Mouse (Mus musculus) liver, embryonic 14.5 days (tissue): ENCODE results near the gene Pbxip1. TPM values are rescaled to one million over a fixed set of nuclear protein-coding genes. Genes with fewer than 3 reads are reported as not detected.
A peak's percentile ranks its signal among the peaks of the same experiment; 100 is the strongest.

Experiments
- ATAC-seq: fragments of 200-750 bp; cut with Nextera tagmentation; 2 replicates; pipeline ENCODE4 v1.8.0; 2017; ENCODE audit warnings: moderate number of reproducible peaks, mild to moderate bottlenecking, moderate library complexity; ENCODE audit not compliant: insufficient read depth
- DNase-seq, 3 experiments: peaks; one replicate each; pipeline ENCODE4 v3.0.0-alpha.2; 2012 to 2013; ENCODE audit warnings: low read depth in 3 of 3, low spot score in 3 of 3
- H3K27ac ChIP-seq: fragments of 300-500 bp; sonication (generic); 2 replicates; pipeline ENCODE4 v1.5.1; 2014; ENCODE audit warnings: moderate library complexity, mild to moderate bottlenecking, control low read depth, inconsistent platforms
- H3K27me3 ChIP-seq: fragments of 300-500 bp; sonication (generic); 2 replicates; pipeline ENCODE4 v1.6.1; 2014; ENCODE audit warnings: mild to moderate bottlenecking, low read length, moderate library complexity; ENCODE audit not compliant: control insufficient read depth, insufficient read depth
- H3K36me3 ChIP-seq: fragments of 300-500 bp; sonication (generic); replicated peaks from 2 replicates; pipeline ENCODE4 v1.6.1; 2014; ENCODE audit warnings: low read depth; ENCODE audit not compliant: control insufficient read depth, insufficient read depth
- H3K4me1 ChIP-seq, 2 experiments: fragments of 200-500 bp in 1 of 2; fragments of 300-500 bp in 1 of 2; sonication (generic) in 1 of 2; replicated peaks; 2 replicates each; pipeline ENCODE4 v1.6.1; 2012 to 2014; ENCODE audit warnings: antibody characterized with exemption in 1 of 2, inconsistent platforms in 1 of 2, low read length in 1 of 2; ENCODE audit not compliant: control insufficient read depth in 2 of 2, insufficient read depth in 2 of 2
- H3K4me2 ChIP-seq: fragments of 300-500 bp; sonication (generic); 2 replicates; pipeline ENCODE4 v1.6.1; 2014; ENCODE audit warnings: low read depth, mild to moderate bottlenecking, control low read depth, moderate library complexity
- H3K4me3 ChIP-seq, 2 experiments: fragments of 200-500 bp in 1 of 2; fragments of 300-500 bp in 1 of 2; sonication (generic) in 1 of 2; 2 replicates each; pipeline ENCODE4 v1.5.1; 2012 to 2014; ENCODE audit warnings: low read depth in 2 of 2, low read length in 2 of 2, mild to moderate bottlenecking in 2 of 2, control low read depth in 1 of 2, inconsistent platforms in 1 of 2, moderate library complexity in 1 of 2; ENCODE audit not compliant: insufficient read depth in 1 of 2
- H3K9ac ChIP-seq: fragments of 300-500 bp; sonication (generic); replicated peaks from 2 replicates; pipeline ENCODE4 v1.6.1; 2014; ENCODE audit warnings: mild to moderate bottlenecking, control low read depth, moderate library complexity
- H3K9me3 ChIP-seq: fragments of 300-500 bp; sonication (generic); 2 replicates; pipeline ENCODE4 v1.6.1; 2016; ENCODE audit warnings: low read length, mixed read lengths; ENCODE audit not compliant: control insufficient read depth
- CTCF ChIP-seq: IDR thresholded peaks from 2 replicates; pipeline ENCODE4 v1.5.1; 2016; ENCODE audit warnings: antibody characterized with exemption, low read depth, control low read depth
- EP300 ChIP-seq: IDR thresholded peaks from 2 replicates; pipeline ENCODE4 v1.6.1; 2016; ENCODE audit warnings: antibody characterized with exemption, low read depth
- WGBS: fragments of 180-500 bp; shearing (Covaris S2); extraction: QIAGEN DNeasy Blood & Tissue Kit; methylation state at CpG from one replicate; pipeline ENCODE4 v1.1.7; 2014; ENCODE audit not compliant: insufficient replicate concordance; 5-methylcytosine and 5-hydroxymethylcytosine counted together
- polyA plus RNA-seq, 2 experiments: library from polyadenylated mRNA; depleted of rRNA in 1 of 2; stranded (reverse) in 1 of 2; unstranded in 1 of 2; fragments of >200 nt; fragmentation: Nextera tagmentation in 1 of 2; extraction: Ambion mirVana in 1 of 2; gene quantifications; 2 replicates each; pipeline versions ENCODE4 v1.2.1 to v1.2.3; 2012 to 2014

Gene Pbxip1
- polyA plus RNA-seq, 2 experiments = 2.8 to 3.1 TPM

GRCm38 (mm10) chr3:89420421-89420820 lies 16.1 kb upstream of the Pbxip1 start:
- Histone ChIP-seq H3K4me2 (peak overlapping the region; percentile 71), H3K9me3 (no peaks in the 10 kb centered on the region), H3K36me3 (peaks cover 28% of the 10 kb centered on the region), H3K9ac (no peak overlapping the region; the same call in 1 of the 2 replicates), H3K27ac (peak overlapping the region; percentile 87), H3K4me3 (peak overlapping the region; percentile 68 to 84), H3K27me3 (no peaks in the 10 kb centered on the region), H3K4me1 (peaks cover 49 to 64% of the 10 kb centered on the region in 2 experiments)
- 44% methylated on average over 2 of the region's 2 CpGs for WGBS
- ATAC-seq (no peak), DNase-seq (no peak)
- TF ChIP-seq EP300 (no peak), CTCF (no peak)

GRCm38 (mm10) chr3:89421002-89421774 lies 15.3 kb upstream of the Pbxip1 start:
- Histone ChIP-seq H3K27me3 (no peaks in the 10 kb centered on the region), H3K4me1 (peaks cover 56 to 69% of the 10 kb centered on the region in 2 experiments), H3K9ac (peak overlapping the region; percentile 75), H3K4me3 (peak overlapping the region; percentile 62 to 68), H3K4me2 (peak overlapping the region; percentile 71), H3K36me3 (peaks cover 21% of the 10 kb centered on the region), H3K9me3 (no peaks in the 10 kb centered on the region), H3K27ac (peak overlapping the region; percentile 87)
- DNase-seq (peak; percentile 81 to 82 (median 82)), ATAC-seq (peak; percentile 71)
- WGBS = 7% methylated on average over 11 of the region's 11 CpGs
- 0 out of 2 replicates have a peak, but pooled peaks have one; percentile 9 for TF ChIP-seq EP300
- no peak for TF ChIP-seq CTCF

DNA sequence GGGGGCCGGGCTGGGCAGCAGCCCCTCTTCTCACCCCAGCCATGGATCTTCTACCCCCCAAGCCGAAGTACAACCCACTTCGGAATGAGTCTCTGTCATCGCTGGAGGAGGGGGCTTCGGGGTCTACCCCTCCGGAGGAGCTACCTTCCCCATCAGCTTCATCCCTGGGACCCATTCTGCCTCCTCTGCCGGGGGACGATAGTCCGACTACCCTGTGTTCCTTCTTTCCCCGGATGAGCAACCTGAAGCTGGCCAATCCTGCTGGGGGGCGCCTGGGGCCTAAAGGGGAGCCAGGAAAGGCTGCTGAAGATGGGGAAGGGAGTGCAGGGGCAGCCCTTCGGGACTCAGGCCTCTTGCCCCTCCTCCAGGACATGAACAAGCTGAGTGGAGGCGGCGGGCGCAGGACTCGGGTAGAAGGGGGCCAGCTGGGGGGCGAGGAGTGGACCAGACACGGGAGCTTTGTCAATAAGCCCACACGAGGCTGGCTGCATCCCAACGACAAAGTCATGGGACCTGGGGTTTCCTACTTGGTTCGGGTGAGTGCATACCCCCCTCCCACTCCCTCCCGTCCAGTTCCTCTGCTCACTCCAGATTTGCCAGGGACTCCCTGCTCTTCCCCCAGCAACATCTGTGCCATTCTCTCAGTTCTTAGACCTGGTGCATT lies 14.6 kb upstream of the Pbxip1 start:
- Histone ChIP-seq H3K9me3 (no peaks in the 10 kb centered on the region), H3K4me3 (peak overlapping the region; percentile 62 to 68), H3K27ac (peak overlapping the region; percentile 60), H3K36me3 (peaks cover 25% of the 10 kb centered on the region), H3K4me1 (peaks cover 54 to 68% of the 10 kb centered on the region in 2 experiments), H3K27me3 (no peaks in the 10 kb centered on the region), H3K9ac (peak overlapping the region; percentile 75), H3K4me2 (peak overlapping the region; percentile 71)
- TF ChIP-seq CTCF (no peak), EP300 (no peak)
- 28% methylated on average over 22 of the region's 22 CpGs for WGBS
- DNase-seq (no peak), ATAC-seq (no peak)

GRCm38 (mm10) chr3:89422556-89423205 lies 13.8 kb upstream of the Pbxip1 start:
- Histone ChIP-seq H3K9me3 (no peaks in the 10 kb centered on the region), H3K27ac (peak overlapping the region; percentile 29), H3K4me1 (peaks cover 51 to 66% of the 10 kb centered on the region in 2 experiments), H3K27me3 (no peaks in the 10 kb centered on the region), H3K4me2 (peak overlapping the region; percentile 71), H3K4me3 (peak overlapping the region; percentile 33 to 62; a peak in 3 of 4 replicates), H3K36me3 (peaks cover 32% of the 10 kb centered on the region), H3K9ac (peak overlapping the region; percentile 37)
- ATAC-seq (no peak), DNase-seq (no peak)
- TF ChIP-seq EP300 (no peak), CTCF (no peak)
- WGBS = 48% methylated on average over 6 of the region's 6 CpGs
